Comparison of ENCODE assay signal across 22 mouse cellular contexts in genomic region chr6:55123056-55123455, GRCm38 (mm10). TPM values are rescaled to one million over a fixed set of nuclear protein-coding genes. Genes with fewer than 3 reads are reported as not detected.
DNase-seq lines count a peak whose midpoint lies in the region; ATAC-seq lines count a peak whose summit lies in the region.
"Had no signal": no experiment of that assay in that cellular context is flagged by ENCODE, and none has a peak within 500 bp of the region (broad histone marks: within the 10 kb centered on the region; RNA-seq: fewer than 3 reads in every experiment).

No protein-coding gene starts in this region.

- ATAC-seq in erythroid progenitor cell, adult 5-6 weeks (replicated peaks; ENCODE audit: low FRiP score, poor library complexity, severe bottlenecking), result no peak
- no peak for ATAC-seq in erythroblast, adult 5-6 weeks (replicated peaks; ENCODE audit: low FRiP score, poor library complexity, severe bottlenecking)
- ATAC-seq: midbrain, embryonic 16.5 days had no signal

- no peak overlapping the region for H3K27ac ChIP-seq in heart, embryonic 10.5 days
- H3K27ac ChIP-seq: heart, embryonic 15.5 days; limb, embryonic 10.5 days; liver, embryonic 13.5 days had no signal

- DNase-seq in heart, adult 11 months, result peak; percentile 95
- DNase-seq in heart, embryonic 10.5 days (ENCODE audit: low spot score), result no peak
- peak; percentile 42 for DNase-seq in 416B (ENCODE audit: low read depth)
- DNase-seq in gastrocnemius, postnatal 14 days, result peak; percentile 31
- peak; percentile 23 for DNase-seq in heart, postnatal 25 days (ENCODE audit: low spot score)
- no peak for DNase-seq in ovary, postnatal 10 days (ENCODE audit: low spot score)
- DNase-seq: adrenal gland, adult 2 months; cerebellum, adult 2 months; kidney, adult 9 months; kidney, postnatal 4 days; liver, embryonic 13.5 days; lung, postnatal 4 days; right cerebral cortex, postnatal 25 days had no signal

- H3K4me3 ChIP-seq in heart, embryonic 10.5 days, result no peak overlapping the region
- H3K4me3 ChIP-seq: heart, embryonic 15.5 days; limb, embryonic 10.5 days; liver, embryonic 13.5 days had no signal

- WGBS in heart, embryonic 10.5 days, result 25% methylated on average over 4 of the region's 4 CpGs

- intact Hi-C loops in gastrocnemius, postnatal 14 days (cut with DNase I; ENCODE audit: low total_unique reads), result no loop called here
- intact Hi-C loops in heart, postnatal 25 days (cut with DNase I), result no loop called here

- H3K9me3 ChIP-seq in heart, embryonic 10.5 days, result no peaks in the 10 kb centered on the region
- H3K9me3 ChIP-seq: heart, embryonic 15.5 days; limb, embryonic 10.5 days; liver, embryonic 13.5 days had no signal

- peaks cover 65% of the 10 kb centered on the region for H3K27me3 ChIP-seq in heart, embryonic 10.5 days (ENCODE audit: insufficient read depth, poor library complexity, severe bottlenecking)

- H3K36me3 ChIP-seq in heart, embryonic 10.5 days, result no peaks in the 10 kb centered on the region
- H3K36me3 ChIP-seq: heart, embryonic 15.5 days; limb, embryonic 10.5 days; liver, embryonic 13.5 days had no signal

- peaks cover 2% of the 10 kb centered on the region for H3K4me1 ChIP-seq in heart, embryonic 10.5 days
- H3K4me1 ChIP-seq: liver, embryonic 13.5 days had no signal

RNA-seq across cellular contexts. Expression of gene Crhr2, which starts 9.8 kb away (rescaled TPM):
- 2.4 and 5.0 TPM in 2 replicates for polyA plus RNA-seq in heart, embryonic 10.5 days (2016; fragmentation: Nextera tagmentation; extraction: Ambion mirVana)
- 1 to 10 TPM; 5.9 to 9.3 TPM for total RNA-seq in gastrocnemius, postnatal 14 days (2021)
- total RNA-seq in heart, postnatal 25 days (2021), result 10 to 100 TPM; 20.3 to 20.5 TPM
- not detected in 2 replicates for total RNA-seq in erythroid progenitor cell, adult 5-6 weeks (2015; ENCODE audit: low replicate concordance)
- total RNA-seq in erythroid progenitor cell, adult 5-6 weeks (2017; ENCODE audit: low replicate concordance), result not detected in 2 replicates
- total RNA-seq in erythroblast, adult 5-6 weeks (2015; ENCODE audit: low replicate concordance), result not detected in 2 replicates
- 0.28 TPM in 1 of 2 replicates, not detected in the other for total RNA-seq in erythroblast, adult 5-6 weeks (2017; ENCODE audit: low replicate concordance)
- total RNA-seq: adrenal gland, adult 2 months had no signal

RNA-seq across cellular contexts. Expression of gene Inmt, which starts 51.8 kb away (rescaled TPM):
- 0.20 TPM in 1 of 2 replicates, not detected in the other for polyA plus RNA-seq in heart, embryonic 10.5 days (2016; fragmentation: Nextera tagmentation; extraction: Ambion mirVana)
- total RNA-seq in gastrocnemius, postnatal 14 days (2021), result 1 to 10 TPM in 1 of 2 experiments, under 1 TPM in 1; 0.72 to 1.4 TPM
- 10 to 100 TPM in 1 of 2 experiments, 1 to 10 TPM in 1; 9.5 to 10.2 TPM for total RNA-seq in heart, postnatal 25 days (2021)
- total RNA-seq in erythroid progenitor cell, adult 5-6 weeks (2015; ENCODE audit: low replicate concordance), result not detected in 2 replicates
- not detected in 2 replicates for total RNA-seq in erythroid progenitor cell, adult 5-6 weeks (2017; ENCODE audit: low replicate concordance)
- not detected in 2 replicates for total RNA-seq in erythroblast, adult 5-6 weeks (2015; ENCODE audit: low replicate concordance)
- total RNA-seq in erythroblast, adult 5-6 weeks (2017; ENCODE audit: low replicate concordance), result not detected in 2 replicates
- total RNA-seq: ES-E14 had no signal
- polyA plus RNA-seq: brain, embryonic 14.5 days; C2C12; heart, embryonic 15.5 days; midbrain, embryonic 16.5 days; neural tube, embryonic 11.5 days had no signal

Comparison
In these comparisons a context has a peak if more than half of its experiments do, and no peak if none do; other contexts are left out.
1. DNase-seq: peak in heart, adult 11 months (single experiment), 416B (single experiment), gastrocnemius, postnatal 14 days (single experiment) and heart, postnatal 25 days (single experiment); none in heart, embryonic 10.5 days (single experiment) and ovary, postnatal 10 days (single experiment).
2. RNA of gene Crhr2, which starts 9.8 kb away (total RNA-seq): 20.3 to 20.5 TPM in heart, postnatal 25 days and 5.9 to 9.3 TPM in gastrocnemius, postnatal 14 days; not detected in erythroid progenitor cell, adult 5-6 weeks and 0.28 TPM in erythroblast, adult 5-6 weeks; every median in the first group is over 4 times any median in the second.
3. RNA of gene Inmt, which starts 51.8 kb away (total RNA-seq): 9.5 to 10.2 TPM in heart, postnatal 25 days; 0.72 to 1.4 TPM in gastrocnemius, postnatal 14 days, not detected in erythroid progenitor cell, adult 5-6 weeks and not detected in erythroblast, adult 5-6 weeks; every median in the first group is over 4 times any median in the second.